1 mouse cellular context compared by ENCODE assay signal in the genomic region with DNA sequence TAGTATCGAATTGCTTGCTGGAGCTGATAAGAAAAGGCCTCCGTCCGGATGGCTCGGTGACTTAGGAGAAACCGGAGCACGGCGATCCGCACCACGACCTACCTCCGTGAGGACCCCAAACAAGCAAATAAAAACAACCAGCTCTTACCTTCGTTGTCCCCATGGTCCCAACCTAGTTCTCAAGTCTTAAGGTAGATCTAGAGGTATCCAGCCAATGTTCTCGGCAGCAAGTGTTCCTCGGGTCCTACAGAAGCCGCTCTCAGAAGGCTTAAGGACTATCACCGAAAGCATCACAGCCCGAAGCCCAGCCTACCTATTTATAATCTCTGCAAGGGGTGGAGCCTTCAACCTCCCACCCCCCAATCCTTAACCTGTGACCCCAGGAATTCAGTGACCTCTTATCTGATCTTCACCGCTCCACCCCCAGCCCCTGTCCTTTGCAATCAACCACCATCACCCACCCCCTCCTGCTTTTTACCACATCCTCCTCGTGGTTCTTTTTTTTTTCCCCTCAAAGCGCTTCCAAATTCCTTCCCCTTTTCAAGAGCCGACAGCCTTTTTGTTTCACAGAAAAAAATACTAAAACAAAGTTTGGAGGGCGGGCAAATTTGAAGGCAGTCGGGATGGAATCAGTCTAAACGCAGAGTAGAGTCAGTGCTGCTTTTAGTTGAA.
A peak's percentile ranks its signal among the peaks of the same experiment; 100 is the strongest.
TF ChIP-seq lines count a peak whose summit lies in the region.

No protein-coding gene starts in this region.

TF ChIP-seq in MEL, 35 proteins besides CTCF, POLR2A, EP300 and RAD21 (continued from another document):
- TF ChIP-seq NELFE (IDR thresholded peaks at IDR 0.05; ENCODE audit: low read depth, low read length) (peak; percentile 75), USF1 (IDR thresholded peaks at IDR 0.05; ENCODE audit: low read depth, low read length) (peak; percentile 70), USF2 (IDR thresholded peaks at IDR 0.05; ENCODE audit: borderline replicate concordance in 1 of 2, insufficient read depth in 1 of 2, low read depth in 1 of 2, low read length in 2 of 2) (no peak), KAT2A (conservative IDR thresholded peaks at IDR 0.05; ENCODE audit: low read depth, low read length) (0 out of 2 replicates have a peak, but pooled peaks have one; percentile 35), ETS1 (IDR thresholded peaks at IDR 0.05; ENCODE audit: low read depth, low read length) (peak; percentile 97), HCFC1 (IDR thresholded peaks at IDR 0.05; ENCODE audit: low read depth, low read length) (peak; percentile 82), MAFK (IDR thresholded peaks at IDR 0.05; ENCODE audit: borderline replicate concordance, low read depth, low read length) (peak; percentile 62; the same call in 1 of the 2 replicates), POLR2AphosphoS5 (IDR thresholded peaks at IDR 0.05; ENCODE audit: borderline replicate concordance, low read depth, low read length) (no peak), TCF12 (IDR thresholded peaks at IDR 0.05; ENCODE audit: low read depth, low read length) (peak; percentile 71), BHLHE40 (IDR thresholded peaks at IDR 0.05; ENCODE audit: borderline replicate concordance, low read depth, low read length) (peak; percentile 77), TBP (IDR thresholded peaks at IDR 0.05; ENCODE audit: low read depth, low read length) (peak; percentile 97), GATA1 (IDR thresholded peaks at IDR 0.05; ENCODE audit: low read depth, low read length) (peak; percentile 91), SIN3A (IDR thresholded peaks at IDR 0.05; ENCODE audit: low read length) (peak; percentile 99), NRF1 (IDR thresholded peaks at IDR 0.05; ENCODE audit: insufficient read depth, low read depth, low read length, poor library complexity, severe bottlenecking) (no peak), MAZ (IDR thresholded peaks at IDR 0.05; ENCODE audit: low read depth, low read length) (peak; percentile 96), MXI1 (IDR thresholded peaks at IDR 0.05; ENCODE audit: low read depth, low read length) (peak; percentile 87), MEF2A (IDR thresholded peaks at IDR 0.05; ENCODE audit: extremely low read depth, insufficient replicate concordance, low read depth, low read length, poor library complexity, severe bottlenecking) (peak; percentile 55; the same call in 1 of the 2 replicates), SMC3 (IDR thresholded peaks at IDR 0.05; ENCODE audit: low read depth, low read length) (no peak), ZC3H11A (IDR thresholded peaks at IDR 0.05; ENCODE audit: low read depth, low read length) (0 out of 2 replicates have a peak, but pooled peaks have one; percentile 11), MYB (IDR thresholded peaks at IDR 0.05; ENCODE audit: low read depth, low read length) (no peak), MYC (IDR thresholded peaks at IDR 0.05; ENCODE audit: low read depth, low read length) (peak; percentile 85)
